Mouse (Mus musculus): ENCODE data around the gene Babam2. TPM values are rescaled to one million over a fixed set of nuclear protein-coding genes. Genes with fewer than 3 reads are reported as not detected.

Gene Babam2
- polyA plus RNA-seq, 1 experiment from 2014 or later = 54.7 TPM

- 90% methylated on average over 9 of the region's 9 CpGs for WGBS
- Histone ChIP-seq H3K4me2 (ENCODE audit: low read length) (no peak overlapping the region), H3K36me3 (ENCODE audit: control insufficient read depth, insufficient read depth, low read length) (no peaks in the 10 kb centered on the region), H3K9me3 (replicated peaks; ENCODE audit: control insufficient read depth, low read length, poor library complexity, severe bottlenecking) (no peaks in the 10 kb centered on the region), H3K27ac (ENCODE audit: low read length) (no peak overlapping the region), H3K9ac (ENCODE audit: low read depth, low read length) (no peak overlapping the region), H3K4me3 (ENCODE audit: low read depth, low read length) (no peak overlapping the region), H3K4me1 (ENCODE audit: control insufficient read depth, insufficient read depth, low read length) (no peaks in the 10 kb centered on the region), H3K27me3 (ENCODE audit: control insufficient read depth, insufficient read depth, low read depth, low read length) (no peaks in the 10 kb centered on the region)
- no peak for ATAC-seq
Observed at GRCm38 (mm10) chr5:31758310-31759091, 61.0 kb downstream of the Babam2 start.

DNA sequence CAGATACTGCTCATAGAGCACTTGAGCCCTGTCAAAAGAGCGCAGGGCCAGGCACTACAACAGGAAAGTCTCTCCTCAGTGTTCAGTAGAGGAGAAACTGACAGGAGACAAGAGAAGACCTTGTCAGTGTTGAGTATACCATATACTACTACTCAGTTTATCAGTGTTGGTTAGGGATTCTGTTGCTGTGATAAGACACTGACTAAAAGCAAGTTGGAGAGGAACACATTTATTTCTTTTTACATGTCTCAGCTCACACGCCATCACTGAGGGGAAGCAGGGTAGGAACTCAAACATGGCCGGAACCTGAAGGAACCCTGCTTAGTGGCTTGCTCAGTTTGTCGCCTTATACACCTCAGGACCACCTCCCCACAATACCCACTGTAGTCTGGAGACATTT lies 64.4 kb downstream of the Babam2 start:
- Histone ChIP-seq H3K27me3 (ENCODE audit: control insufficient read depth, insufficient read depth, low read depth, low read length) (no peaks in the 10 kb centered on the region), H3K9me3 (replicated peaks; ENCODE audit: control insufficient read depth, low read length, poor library complexity, severe bottlenecking) (no peaks in the 10 kb centered on the region), H3K4me1 (ENCODE audit: control insufficient read depth, insufficient read depth, low read length) (no peaks in the 10 kb centered on the region), H3K9ac (ENCODE audit: low read depth, low read length) (no peak overlapping the region), H3K4me3 (ENCODE audit: low read depth, low read length) (no peak overlapping the region), H3K36me3 (ENCODE audit: control insufficient read depth, insufficient read depth, low read length) (no peaks in the 10 kb centered on the region), H3K4me2 (ENCODE audit: low read length) (no peak overlapping the region), H3K27ac (ENCODE audit: low read length) (no peak overlapping the region)
- no peak for ATAC-seq
- WGBS = 92% methylated on average over 4 of the region's 4 CpGs

GRCm38 (mm10) chr5:31762773-31763172 lies 65.3 kb downstream of the Babam2 start:
- no peak overlapping the region for H3K4me2 ChIP-seq (ENCODE audit: low read length)
- no peaks in the 10 kb centered on the region for H3K4me1 ChIP-seq (ENCODE audit: control insufficient read depth, insufficient read depth, low read length)
- H3K36me3 ChIP-seq (ENCODE audit: control insufficient read depth, insufficient read depth, low read length) = no peaks in the 10 kb centered on the region
- H3K9me3 ChIP-seq (replicated peaks; ENCODE audit: control insufficient read depth, low read length, poor library complexity, severe bottlenecking) = no peaks in the 10 kb centered on the region
- 80% methylated on average over 1 of the region's 1 CpGs for WGBS
- no peak overlapping the region for H3K27ac ChIP-seq (ENCODE audit: low read length)
- no peak overlapping the region for H3K4me3 ChIP-seq (ENCODE audit: low read depth, low read length)
- H3K27me3 ChIP-seq (ENCODE audit: control insufficient read depth, insufficient read depth, low read depth, low read length) = no peaks in the 10 kb centered on the region
- no peak for ATAC-seq
- H3K9ac ChIP-seq (ENCODE audit: low read depth, low read length) = no peak overlapping the region

DNA sequence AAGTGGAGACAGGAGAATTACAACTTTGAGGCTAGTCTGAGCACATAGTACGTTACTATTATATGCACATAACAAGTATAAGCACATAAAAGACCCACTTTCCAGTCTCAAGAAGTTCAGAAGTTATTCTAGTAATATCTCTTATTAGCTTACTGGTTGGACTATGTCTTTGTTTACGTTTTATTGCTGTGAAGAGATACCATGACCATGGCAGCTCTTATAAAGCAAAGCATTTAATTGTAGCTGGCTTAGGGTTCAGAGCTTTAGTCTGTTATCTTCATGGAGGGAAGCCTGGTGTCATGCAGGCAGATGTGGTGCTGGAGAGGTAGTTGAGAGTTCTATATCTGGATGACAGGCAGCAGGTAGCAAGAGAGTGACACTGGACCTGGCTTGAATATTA lies 68.3 kb downstream of the Babam2 start:
- WGBS = 89% methylated on average over 2 of the region's 2 CpGs
- Histone ChIP-seq H3K27me3 (ENCODE audit: control insufficient read depth, insufficient read depth, low read depth, low read length) (no peaks in the 10 kb centered on the region), H3K4me3 (ENCODE audit: low read depth, low read length) (no peak overlapping the region), H3K27ac (ENCODE audit: low read length) (no peak overlapping the region), H3K4me1 (ENCODE audit: control insufficient read depth, insufficient read depth, low read length) (no peaks in the 10 kb centered on the region), H3K9me3 (replicated peaks; ENCODE audit: control insufficient read depth, low read length, poor library complexity, severe bottlenecking) (no peaks in the 10 kb centered on the region), H3K36me3 (ENCODE audit: control insufficient read depth, insufficient read depth, low read length) (no peaks in the 10 kb centered on the region), H3K4me2 (ENCODE audit: low read length) (no peak overlapping the region), H3K9ac (ENCODE audit: low read depth, low read length) (no peak overlapping the region)
- no peak for ATAC-seq

DNA sequence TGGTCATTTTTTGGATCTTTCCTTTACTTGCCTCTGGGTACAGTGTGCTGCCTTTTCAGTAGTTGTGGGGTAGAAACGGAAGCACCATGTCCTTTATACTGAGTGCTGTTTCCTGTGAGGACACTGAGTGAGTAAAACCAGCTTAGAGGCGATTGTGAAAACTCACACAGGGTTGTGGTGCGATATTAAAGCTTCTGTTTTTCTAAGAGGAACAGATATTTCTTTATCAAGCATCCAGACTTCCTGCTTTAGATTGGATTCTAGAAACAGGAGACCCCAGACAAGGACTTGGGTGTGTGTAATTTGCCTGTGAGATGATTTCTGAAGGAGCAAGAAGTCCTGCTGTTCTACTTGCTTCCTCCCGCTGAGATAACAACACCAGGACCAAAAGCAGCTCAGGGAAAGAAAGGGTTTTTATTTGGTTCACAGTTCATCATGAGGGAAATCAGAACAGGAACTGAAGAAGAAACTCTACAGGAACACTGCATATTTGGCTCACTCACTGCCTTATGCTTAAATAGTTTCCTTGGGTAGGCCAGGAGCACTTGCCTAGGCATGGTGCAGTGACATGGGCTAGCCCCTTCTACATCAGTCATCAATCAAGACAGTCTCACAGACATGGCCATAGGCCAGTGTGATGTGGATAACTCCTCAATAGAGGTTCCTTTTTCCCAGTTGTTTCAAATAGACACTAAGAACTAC lies 69.5 kb downstream of the Babam2 start:
- Histone ChIP-seq H3K4me1 (ENCODE audit: control insufficient read depth, insufficient read depth, low read length) (no peaks in the 10 kb centered on the region), H3K27me3 (ENCODE audit: control insufficient read depth, insufficient read depth, low read depth, low read length) (no peaks in the 10 kb centered on the region), H3K4me2 (ENCODE audit: low read length) (no peak overlapping the region), H3K9ac (ENCODE audit: low read depth, low read length) (no peak overlapping the region), H3K36me3 (ENCODE audit: control insufficient read depth, insufficient read depth, low read length) (no peaks in the 10 kb centered on the region), H3K4me3 (ENCODE audit: low read depth, low read length) (no peak overlapping the region), H3K9me3 (replicated peaks; ENCODE audit: control insufficient read depth, low read length, poor library complexity, severe bottlenecking) (no peaks in the 10 kb centered on the region), H3K27ac (ENCODE audit: low read length) (no peak overlapping the region)
- ATAC-seq = no peak
- WGBS = 60% methylated on average over 4 of the region's 4 CpGs

- WGBS = 85% methylated on average over 5 of the region's 5 CpGs
- no peak overlapping the region for H3K27ac ChIP-seq (ENCODE audit: low read length)
- no peaks in the 10 kb centered on the region for H3K4me1 ChIP-seq (ENCODE audit: control insufficient read depth, insufficient read depth, low read length)
- no peak overlapping the region for H3K9ac ChIP-seq (ENCODE audit: low read depth, low read length)
- no peaks in the 10 kb centered on the region for H3K36me3 ChIP-seq (ENCODE audit: control insufficient read depth, insufficient read depth, low read length)
- no peaks in the 10 kb centered on the region for H3K9me3 ChIP-seq (replicated peaks; ENCODE audit: control insufficient read depth, low read length, poor library complexity, severe bottlenecking)
- ATAC-seq = no peak
- H3K4me3 ChIP-seq (ENCODE audit: low read depth, low read length) = no peak overlapping the region
- no peaks in the 10 kb centered on the region for H3K27me3 ChIP-seq (ENCODE audit: control insufficient read depth, insufficient read depth, low read depth, low read length)
- H3K4me2 ChIP-seq (ENCODE audit: low read length) = no peak overlapping the region
Observed at GRCm38 (mm10) chr5:31771486-31771885, 74.0 kb downstream of the Babam2 start.

- Histone ChIP-seq H3K9ac (ENCODE audit: low read depth, low read length) (no peak overlapping the region), H3K9me3 (replicated peaks; ENCODE audit: control insufficient read depth, low read length, poor library complexity, severe bottlenecking) (no peaks in the 10 kb centered on the region), H3K4me1 (ENCODE audit: control insufficient read depth, insufficient read depth, low read length) (no peaks in the 10 kb centered on the region), H3K27me3 (ENCODE audit: control insufficient read depth, insufficient read depth, low read depth, low read length) (no peaks in the 10 kb centered on the region), H3K36me3 (ENCODE audit: control insufficient read depth, insufficient read depth, low read length) (no peaks in the 10 kb centered on the region), H3K4me2 (ENCODE audit: low read length) (no peak overlapping the region), H3K27ac (ENCODE audit: low read length) (no peak overlapping the region), H3K4me3 (ENCODE audit: low read depth, low read length) (no peak overlapping the region)
- 93% methylated on average over 4 of the region's 4 CpGs for WGBS
- ATAC-seq = no peak
Observed at GRCm38 (mm10) chr5:31771921-31772320, 74.4 kb downstream of the Babam2 start.

DNA sequence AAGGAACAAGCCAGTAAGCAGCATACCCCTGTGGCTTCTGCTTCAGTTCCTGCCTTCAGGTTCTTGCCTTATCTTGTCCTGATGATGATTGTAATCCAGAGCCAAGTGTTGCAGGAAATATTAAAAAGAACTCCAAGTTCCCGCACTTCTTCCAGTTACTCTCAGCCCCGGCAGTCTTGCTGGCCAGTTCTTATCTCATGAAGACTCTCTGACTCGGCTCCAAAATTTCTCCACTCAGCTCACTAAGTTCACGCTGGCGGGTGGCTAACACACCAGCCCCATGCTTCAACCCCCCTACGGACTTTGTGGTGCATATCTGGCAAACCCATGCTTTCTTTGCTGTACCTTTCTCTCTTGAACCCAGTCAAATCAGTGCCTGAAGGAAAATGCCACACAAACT lies 77.5 kb downstream of the Babam2 start:
- 97% methylated on average over 6 of the region's 6 CpGs for WGBS
- H3K4me1 ChIP-seq (ENCODE audit: control insufficient read depth, insufficient read depth, low read length) = no peaks in the 10 kb centered on the region
- H3K36me3 ChIP-seq (ENCODE audit: control insufficient read depth, insufficient read depth, low read length) = no peaks in the 10 kb centered on the region
- H3K9me3 ChIP-seq (replicated peaks; ENCODE audit: control insufficient read depth, low read length, poor library complexity, severe bottlenecking) = no peaks in the 10 kb centered on the region
- H3K27me3 ChIP-seq (ENCODE audit: control insufficient read depth, insufficient read depth, low read depth, low read length) = no peaks in the 10 kb centered on the region
- H3K4me2 ChIP-seq (ENCODE audit: low read length) = no peak overlapping the region
- no peak overlapping the region for H3K27ac ChIP-seq (ENCODE audit: low read length)
- H3K4me3 ChIP-seq (ENCODE audit: low read depth, low read length) = no peak overlapping the region
- H3K9ac ChIP-seq (ENCODE audit: low read depth, low read length) = no peak overlapping the region
- no peak for ATAC-seq

- no peaks in the 10 kb centered on the region for H3K36me3 ChIP-seq (ENCODE audit: control insufficient read depth, insufficient read depth, low read length)
- H3K27me3 ChIP-seq (ENCODE audit: control insufficient read depth, insufficient read depth, low read depth, low read length) = no peaks in the 10 kb centered on the region
- H3K27ac ChIP-seq (ENCODE audit: low read length) = no peak overlapping the region
- no peak overlapping the region for H3K4me3 ChIP-seq (ENCODE audit: low read depth, low read length)
- no peak for ATAC-seq
- no peaks in the 10 kb centered on the region for H3K9me3 ChIP-seq (replicated peaks; ENCODE audit: control insufficient read depth, low read length, poor library complexity, severe bottlenecking)
- H3K4me1 ChIP-seq (ENCODE audit: control insufficient read depth, insufficient read depth, low read length) = no peaks in the 10 kb centered on the region
- no peak overlapping the region for H3K4me2 ChIP-seq (ENCODE audit: low read length)
- H3K9ac ChIP-seq (ENCODE audit: low read depth, low read length) = no peak overlapping the region
- 79% methylated on average over 5 of the region's 5 CpGs for WGBS
Observed at GRCm38 (mm10) chr5:31781624-31782023, 84.1 kb downstream of the Babam2 start.
